Mouse (Mus musculus) liver, embryonic 16.5 days (tissue): Measurements from ENCODE around the gene Mxd3. TPM values are rescaled to one million over a fixed set of nuclear protein-coding genes. Genes with fewer than 3 reads are reported as not detected.
A peak's percentile ranks its signal among the peaks of the same experiment; 100 is the strongest.

Source experiments
- ATAC-seq: fragments of 200-750 bp; cut with Nextera tagmentation; 2 replicates; pipeline ENCODE4 v1.8.0; 2017; ENCODE audit warnings: low read depth, mild to moderate bottlenecking, moderate number of reproducible peaks, moderate library complexity
- H3K27ac ChIP-seq: fragments of 300-500 bp; sonication (generic); 2 replicates; pipeline ENCODE4 v1.5.1; 2014; ENCODE audit warnings: mild to moderate bottlenecking, low read length
- H3K27me3 ChIP-seq: fragments of 300-500 bp; sonication (generic); 2 replicates; pipeline ENCODE4 v1.6.1; 2014; ENCODE audit warnings: low read depth, low read length, mixed read lengths; ENCODE audit not compliant: control insufficient read depth, insufficient read depth
- H3K36me3 ChIP-seq: fragments of 300-500 bp; sonication (generic); 2 replicates; pipeline ENCODE4 v1.6.1; 2014; ENCODE audit warnings: mild to moderate bottlenecking; ENCODE audit not compliant: control insufficient read depth, insufficient read depth
- H3K4me1 ChIP-seq: fragments of 300-500 bp; sonication (generic); 2 replicates; pipeline ENCODE4 v1.6.1; 2014; ENCODE audit warnings: low read depth, low read length, mixed read lengths; ENCODE audit not compliant: control insufficient read depth
- H3K4me2 ChIP-seq: fragments of 300-500 bp; sonication (generic); 2 replicates; pipeline ENCODE4 v1.6.1; 2014; ENCODE audit warnings: low read depth, low read length, mixed read lengths
- H3K4me3 ChIP-seq: fragments of 300-500 bp; sonication (generic); 2 replicates; pipeline ENCODE4 v1.5.1; 2014; ENCODE audit warnings: low read depth, mild to moderate bottlenecking, low read length
- H3K9ac ChIP-seq: fragments of 300-500 bp; sonication (generic); 2 replicates; pipeline ENCODE4 v1.6.1; 2014; ENCODE audit warnings: low read depth, low read length
- H3K9me3 ChIP-seq: fragments of 300-500 bp; sonication (generic); replicated peaks from 2 replicates; pipeline ENCODE4 v1.6.1; 2016; ENCODE audit warnings: low read length; ENCODE audit not compliant: control insufficient read depth
- whole genome bisulfite sequencing: fragments of 180-500 bp; shearing (Covaris S2); extraction: QIAGEN DNeasy Blood & Tissue Kit; methylation state at CpG from one replicate; pipeline ENCODE4 v1.1.7; 2014; ENCODE audit not compliant: insufficient replicate concordance; 5-methylcytosine and 5-hydroxymethylcytosine counted together
- polyA plus RNA-seq: library from polyadenylated mRNA; unstranded; fragments of >200 nt; fragmentation: Nextera tagmentation; extraction: Ambion mirVana; gene quantifications from 2 replicates; pipeline ENCODE4 v1.2.1, GENCODE M21; 2015

Gene Mxd3
- polyA plus RNA-seq, 1 experiment from 2014 or later: 24.0 TPM

- Histone ChIP-seq H3K9ac (no peak overlapping the region), H3K27ac (no peak overlapping the region), H3K4me3 (no peak overlapping the region), H3K4me2 (no peak overlapping the region), H3K4me1 (peaks cover 31% of the 10 kb centered on the region), H3K36me3 (no peaks in the 10 kb centered on the region), H3K27me3 (no peaks in the 10 kb centered on the region), H3K9me3 (no peaks in the 10 kb centered on the region)
- 69% methylated on average over 7 of the region's 7 CpGs for WGBS
- ATAC-seq: no peak
Measured at GRCm38 (mm10) chr13:55368401-55368800, 38.8 kb upstream of the Mxd3 start.

DNA sequence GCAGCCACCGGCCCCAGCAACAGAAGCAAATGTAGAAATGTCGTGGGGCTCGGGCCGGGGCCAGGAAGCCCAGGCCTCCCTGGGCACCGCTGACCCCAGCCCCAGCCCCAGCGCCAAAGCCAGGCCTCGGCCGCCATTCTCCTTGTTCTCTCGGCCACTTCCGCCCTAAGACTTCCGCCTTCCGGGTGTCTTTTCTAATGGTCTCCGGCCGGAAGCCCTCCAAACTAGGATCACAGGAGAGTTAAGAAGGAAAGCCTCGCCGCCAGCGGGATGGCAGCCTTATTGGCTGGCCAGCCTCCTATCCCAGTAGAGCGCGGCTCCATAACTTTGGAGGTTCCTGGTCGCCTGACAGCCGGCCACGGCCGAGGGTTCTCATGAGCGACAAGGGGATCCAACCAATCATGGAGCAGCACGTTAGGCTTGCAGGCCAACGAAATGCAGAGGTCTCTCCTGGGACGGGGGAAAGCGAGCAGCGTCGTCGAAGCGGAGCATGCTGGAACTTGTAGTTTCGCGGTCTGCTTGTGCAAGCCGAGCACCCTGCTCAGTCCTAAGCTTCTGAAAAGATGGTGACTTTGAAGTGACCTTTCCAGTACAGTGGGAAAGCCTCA lies 32.9 kb upstream of the Mxd3 start, which contains the start of gene Lman2:
TSS of gene Lman2 (minus strand) at position 331 of the 608 bp plus-strand sequence.
- H3K4me3 ChIP-seq: peak within 1 kb of the TSS; percentile 96
- H3K36me3 ChIP-seq: peaks cover 10% of the 10 kb centered on the region
- H3K4me2 ChIP-seq: peak within 1 kb of the TSS; percentile 79
- under 1% methylated on average over 35 of the region's 35 CpGs for WGBS
- no peaks in the 10 kb centered on the region for H3K27me3 ChIP-seq
- H3K9me3 ChIP-seq: no peaks in the 10 kb centered on the region
- peaks cover 30% of the 10 kb centered on the region for H3K4me1 ChIP-seq
- peak; percentile 97 for ATAC-seq
- peak within 1 kb of the TSS; percentile 97 for H3K27ac ChIP-seq
- peak within 1 kb of the TSS; percentile 95 for H3K9ac ChIP-seq

GRCm38 (mm10) chr13:55361974-55362452 lies 32.4 kb upstream of the Mxd3 start:
- Histone ChIP-seq H3K4me3 (peak overlapping the region; percentile 96), H3K4me1 (peaks cover 26% of the 10 kb centered on the region), H3K9me3 (no peaks in the 10 kb centered on the region), H3K4me2 (peak overlapping the region; percentile 79), H3K27ac (peak overlapping the region; percentile 97), H3K36me3 (peaks cover 12% of the 10 kb centered on the region), H3K9ac (peak overlapping the region; percentile 95), H3K27me3 (no peaks in the 10 kb centered on the region)
- ATAC-seq: peak; percentile 36
- under 1% methylated on average over 32 of the region's 32 CpGs for WGBS

DNA sequence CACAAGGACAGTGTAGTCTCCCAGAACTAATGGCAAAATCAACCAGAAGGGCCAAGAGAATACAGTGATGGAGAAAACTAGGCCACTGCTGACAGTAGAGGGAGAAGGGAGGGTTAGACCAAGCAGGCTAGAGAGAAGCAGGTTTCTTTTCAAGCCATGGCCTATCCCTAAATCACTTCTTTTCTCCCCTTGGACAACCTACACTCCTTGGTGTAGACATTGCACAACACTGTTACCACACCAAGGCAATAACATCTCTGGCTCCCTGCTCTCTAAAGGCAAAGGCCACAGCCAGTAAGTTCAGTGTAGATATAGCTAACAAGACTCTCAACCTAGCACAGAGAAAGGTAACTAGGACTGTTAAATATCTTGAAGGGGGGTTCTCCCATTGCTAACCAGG lies 31.5 kb upstream of the Mxd3 start:
- Histone ChIP-seq H3K36me3 (peaks cover 14% of the 10 kb centered on the region), H3K4me2 (peak overlapping the region; percentile 79), H3K9me3 (no peaks in the 10 kb centered on the region), H3K9ac (peak overlapping the region; percentile 95), H3K4me1 (peaks cover 24% of the 10 kb centered on the region), H3K4me3 (peak overlapping the region; percentile 96), H3K27me3 (no peaks in the 10 kb centered on the region), H3K27ac (peak overlapping the region; percentile 35; the same call in 1 of the 2 replicates)
- no peak for ATAC-seq

DNA sequence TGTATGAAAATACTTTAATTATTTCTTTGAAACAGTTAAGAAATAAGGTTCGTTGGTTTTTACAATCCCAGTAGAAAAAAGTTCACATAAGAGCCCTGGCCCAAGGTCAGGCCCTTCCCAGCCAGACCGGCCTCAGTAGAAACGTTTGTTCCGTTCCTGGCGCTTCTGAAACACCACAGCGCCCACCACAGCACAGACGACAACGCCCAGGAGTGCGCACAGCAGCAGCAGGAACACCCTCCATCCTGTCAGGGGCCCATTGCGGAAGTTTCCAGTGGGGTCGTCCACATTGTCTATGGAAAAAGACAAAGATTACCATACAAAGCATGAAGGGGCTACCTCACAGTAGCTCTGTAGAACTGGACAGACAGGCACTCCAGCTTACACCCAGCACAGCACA lies 17.1 kb upstream of the Mxd3 start:
- 66% methylated on average over 11 of the region's 11 CpGs for WGBS
- ATAC-seq: no peak

GRCm38 (mm10) chr13:55344286-55344685 lies 14.7 kb upstream of the Mxd3 start:
- Histone ChIP-seq H3K4me1 (peaks cover 3% of the 10 kb centered on the region), H3K27ac (no peak overlapping the region), H3K9ac (no peak overlapping the region), H3K27me3 (no peaks in the 10 kb centered on the region), H3K4me3 (no peak overlapping the region), H3K36me3 (peaks cover 33% of the 10 kb centered on the region), H3K9me3 (no peaks in the 10 kb centered on the region), H3K4me2 (no peak overlapping the region)
- ATAC-seq: no peak
- whole genome bisulfite sequencing: 74% methylated on average over 7 of the region's 7 CpGs

More for the DNA sequence above, 17.1 kb upstream of the Mxd3 start:
- H3K4me3 ChIP-seq: no peak overlapping the region
- H3K4me1 ChIP-seq: no peaks in the 10 kb centered on the region; the same call in 1 of the 2 replicates
- peaks cover 55% of the 10 kb centered on the region for H3K36me3 ChIP-seq
- no peaks in the 10 kb centered on the region for H3K9me3 ChIP-seq
- no peak overlapping the region for H3K4me2 ChIP-seq
- no peak overlapping the region for H3K9ac ChIP-seq
- H3K27ac ChIP-seq: no peak overlapping the region
- H3K27me3 ChIP-seq: no peaks in the 10 kb centered on the region

- no peak overlapping the region for H3K27ac ChIP-seq
- H3K36me3 ChIP-seq: peaks cover 21% of the 10 kb centered on the region
- no peaks in the 10 kb centered on the region for H3K9me3 ChIP-seq
- no peaks in the 10 kb centered on the region for H3K27me3 ChIP-seq
- no peak overlapping the region for H3K4me2 ChIP-seq
- no peak overlapping the region for H3K9ac ChIP-seq
- WGBS: 41% methylated on average over 11 of the region's 11 CpGs
- H3K4me1 ChIP-seq: peaks cover 8% of the 10 kb centered on the region
- no peak overlapping the region for H3K4me3 ChIP-seq
- no peak for ATAC-seq
Measured at GRCm38 (mm10) chr13:55342469-55342868, 12.8 kb upstream of the Mxd3 start.

- Histone ChIP-seq H3K36me3 (no peaks in the 10 kb centered on the region), H3K27me3 (no peaks in the 10 kb centered on the region), H3K9ac (no peak overlapping the region), H3K4me2 (no peak overlapping the region), H3K9me3 (no peaks in the 10 kb centered on the region), H3K27ac (no peak overlapping the region), H3K4me1 (peaks cover 8% of the 10 kb centered on the region), H3K4me3 (no peak overlapping the region)
- ATAC-seq: peak; percentile 72
- WGBS: 45% methylated on average over 2 of the region's 2 CpGs
Measured at GRCm38 (mm10) chr13:55339259-55339658, 9.6 kb upstream of the Mxd3 start.

DNA sequence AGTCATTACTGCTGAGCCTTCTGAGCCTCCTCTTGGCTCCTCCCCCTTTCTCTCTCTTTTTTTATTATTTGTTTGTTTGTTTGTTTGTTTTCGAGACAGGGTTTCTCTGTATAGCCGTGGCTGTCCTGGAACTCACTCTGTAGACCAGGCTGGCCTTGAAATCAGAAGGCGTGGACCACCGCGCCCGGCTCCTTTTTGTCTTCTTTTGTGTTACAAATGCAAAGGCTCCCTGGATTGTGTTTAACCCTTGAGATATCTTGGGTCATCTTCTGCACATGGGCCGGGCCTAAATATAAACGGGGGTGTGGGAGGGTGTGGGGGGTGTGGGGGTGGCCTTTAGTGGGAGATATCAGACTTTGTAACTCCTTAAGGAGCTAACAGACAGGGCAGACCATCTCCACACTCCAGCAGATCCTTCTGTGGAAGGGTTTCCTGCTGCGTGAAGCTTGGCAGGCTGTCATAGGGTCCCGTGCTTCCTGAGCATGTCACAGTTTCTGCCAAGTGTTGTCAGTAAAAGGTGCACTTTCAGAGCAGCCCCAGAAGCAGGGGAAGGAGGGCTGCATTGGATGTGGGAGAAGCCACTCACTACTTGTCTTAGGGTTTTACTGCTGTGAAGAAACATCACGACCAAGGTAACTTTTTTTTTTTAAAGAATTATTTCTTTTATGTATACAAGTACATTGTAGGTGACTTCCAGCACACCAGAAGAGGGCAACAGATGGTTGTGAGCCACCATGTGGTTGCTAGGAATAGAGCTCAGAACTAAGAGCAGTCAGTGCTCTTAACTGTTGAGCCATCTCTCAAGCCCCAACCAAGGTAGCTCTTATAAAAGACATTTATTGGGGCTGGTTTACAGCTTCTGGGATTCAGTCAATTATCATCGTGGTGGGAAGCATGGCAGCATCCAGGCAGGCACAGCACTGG lies 8.8 kb upstream of the Mxd3 start:
- H3K4me3 ChIP-seq: no peak overlapping the region
- H3K4me2 ChIP-seq: no peak overlapping the region
- no peaks in the 10 kb centered on the region for H3K36me3 ChIP-seq
- ATAC-seq: no peak
- H3K27ac ChIP-seq: no peak overlapping the region
- 58% methylated on average over 12 of the region's 12 CpGs for WGBS
- no peak overlapping the region for H3K9ac ChIP-seq
- no peaks in the 10 kb centered on the region for H3K27me3 ChIP-seq
- no peaks in the 10 kb centered on the region for H3K9me3 ChIP-seq
- peaks cover 8% of the 10 kb centered on the region for H3K4me1 ChIP-seq
